Mouse (Mus musculus) ovary, postnatal 14 days (tissue): ENCODE data around the gene Fam118b.

ENCODE experiments used
- DNase-seq: peaks from one replicate; pipeline ENCODE4 v3.0.0; 2022; ENCODE audit warnings: low spot score

Fam118b gene

DNA sequence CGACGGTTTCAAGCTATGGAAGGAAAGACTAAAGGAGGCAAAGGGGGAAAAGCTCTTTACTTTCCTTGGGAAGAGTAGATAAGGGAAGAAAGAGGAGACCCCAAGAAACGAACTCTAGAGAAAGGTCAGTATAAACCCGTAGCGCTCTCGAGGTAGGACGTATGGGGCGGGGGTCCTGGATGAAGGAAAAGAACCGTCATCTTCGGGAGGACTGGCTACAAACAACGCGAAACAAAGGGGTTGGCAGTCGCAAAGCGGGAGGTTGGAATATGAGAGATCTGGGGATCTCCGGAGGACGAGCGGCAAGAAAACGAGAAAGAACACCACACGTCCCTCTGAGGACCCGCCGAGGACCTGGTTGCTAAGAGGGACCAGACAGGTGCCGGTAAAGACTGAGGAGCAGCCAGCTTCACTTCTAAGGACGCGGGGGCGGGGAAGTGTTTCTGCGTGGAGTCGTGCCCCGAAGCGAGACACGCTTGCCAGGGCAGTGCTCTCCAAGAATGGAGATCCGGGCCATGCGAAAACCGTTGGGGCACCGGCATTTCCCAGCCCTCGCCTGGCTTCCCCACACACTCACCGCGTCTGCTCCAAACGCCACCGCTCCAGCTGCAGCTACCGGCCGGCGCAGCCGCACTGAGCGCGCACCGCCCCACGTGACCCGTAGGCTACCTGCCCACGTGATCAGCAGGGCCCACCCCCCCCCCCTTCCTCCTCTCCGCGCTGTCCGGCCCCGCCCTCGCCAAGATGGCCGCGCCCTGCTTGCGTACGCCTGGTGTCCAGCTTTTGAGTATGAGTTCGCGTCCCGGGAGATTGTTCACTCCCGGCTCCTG, at the start of gene Fam118b, which contains the start of gene Rpusd4:
Fam118b (minus strand) TSS at position 660 of the 830 bp plus-strand sequence.
Rpusd4 (plus strand) TSS at position 720 of the 830 bp plus-strand sequence.
- DNase-seq: peak; percentile 87

DNA sequence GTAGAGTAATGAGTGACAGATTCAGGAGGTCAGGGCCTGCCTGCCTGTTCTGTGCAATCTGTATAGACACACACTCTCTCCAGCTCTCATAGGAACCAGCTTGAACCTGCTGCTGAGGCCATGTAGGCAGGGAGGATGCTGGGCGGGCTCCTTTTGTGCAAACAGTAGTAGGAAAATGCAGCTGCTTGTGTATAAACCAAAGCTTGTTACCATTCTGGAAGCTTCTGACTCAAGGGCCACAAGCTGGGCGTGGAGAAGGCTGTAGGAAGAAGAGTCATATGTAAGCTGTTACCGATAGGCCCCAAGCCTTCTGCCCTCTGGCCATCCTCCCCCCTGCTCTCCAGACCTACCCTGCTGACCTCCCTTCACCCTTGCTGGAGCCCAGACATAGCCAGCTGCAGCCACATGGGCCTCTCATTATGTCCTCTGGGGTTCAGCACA, 49.2 kb upstream of the Fam118b start:
- DNase-seq: no peak

DNA sequence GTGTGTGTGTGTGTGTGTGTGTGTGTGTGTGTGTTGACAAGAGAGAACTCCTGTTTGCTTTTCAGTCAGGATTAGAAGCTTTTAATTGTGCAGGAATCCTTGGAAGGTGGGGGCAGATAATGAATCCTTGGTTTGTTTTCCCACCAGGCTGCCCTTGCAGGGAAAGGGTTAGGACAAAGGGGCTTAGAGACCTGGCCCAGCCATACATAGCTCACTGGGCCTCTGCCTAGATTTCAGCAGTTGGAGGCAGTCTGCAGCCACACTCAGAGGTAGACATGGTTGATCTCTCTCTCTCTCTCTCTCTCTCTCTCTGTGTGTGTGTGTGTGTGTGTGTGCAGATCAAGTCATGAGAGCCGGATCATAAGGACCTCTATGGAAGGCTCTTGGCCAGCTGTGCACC, 46.6 kb upstream of the Fam118b start:
- DNase-seq: no peak

DNA sequence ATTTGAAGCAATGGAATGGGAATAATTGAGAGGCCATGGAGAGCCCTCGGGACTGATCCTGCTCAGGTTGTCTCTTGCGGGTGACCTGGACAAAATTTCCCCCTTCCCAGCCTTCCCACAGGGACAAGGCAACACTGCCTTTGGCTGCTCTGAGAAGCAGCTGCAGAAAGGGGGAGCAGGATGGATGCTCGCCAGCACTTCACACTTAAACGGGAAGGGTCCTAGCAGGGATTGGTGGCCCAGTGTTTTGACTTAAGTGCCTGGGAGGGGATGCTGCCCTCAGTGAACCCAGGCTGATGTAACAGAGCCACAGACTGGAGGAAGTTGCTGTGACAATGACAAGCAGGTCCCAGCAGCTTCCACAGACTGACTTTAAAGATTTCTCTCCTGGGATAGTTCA, 46.0 kb upstream of the Fam118b start:
- DNase-seq: no peak

DNA sequence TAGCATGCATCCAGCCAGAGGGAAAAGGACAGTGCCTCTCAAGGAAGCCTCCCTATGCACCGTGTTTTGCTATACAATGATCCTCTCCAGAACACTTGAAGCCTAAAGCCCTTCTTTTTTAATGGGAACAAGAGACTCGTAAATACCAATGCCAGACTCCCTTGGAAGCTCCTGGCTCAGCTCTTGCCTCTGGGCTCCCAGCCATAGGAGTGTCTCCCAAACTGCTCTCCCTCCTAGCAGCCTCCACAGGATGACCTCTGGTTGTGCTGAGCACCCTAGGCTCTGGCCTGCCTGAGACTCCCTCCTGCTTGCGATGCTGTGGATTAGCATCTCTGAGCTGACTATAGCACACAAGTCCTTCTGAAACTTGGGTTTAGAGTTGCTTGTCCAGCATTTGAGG, 44.9 kb upstream of the Fam118b start:
- peak; percentile 61 for DNase-seq

DNA sequence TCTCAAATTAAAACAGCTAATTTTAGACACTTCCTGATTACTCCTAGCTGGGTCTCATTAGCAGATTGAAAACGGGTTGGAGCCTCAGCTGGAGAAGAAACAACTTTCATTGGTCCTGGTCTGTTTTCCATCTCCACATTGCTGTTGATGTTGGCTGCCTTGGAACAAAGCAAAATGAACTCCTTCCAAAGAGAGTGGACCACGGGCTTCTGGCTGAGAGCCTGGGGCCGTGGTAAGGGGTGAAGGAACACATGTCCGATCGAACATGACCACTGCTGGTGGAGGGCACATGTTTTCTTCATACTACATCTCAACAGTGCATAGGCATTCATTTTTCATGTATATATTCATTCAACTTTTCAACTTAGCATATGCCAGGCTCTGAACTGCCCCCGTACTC, 42.8 kb upstream of the Fam118b start:
- no peak for DNase-seq

DNA sequence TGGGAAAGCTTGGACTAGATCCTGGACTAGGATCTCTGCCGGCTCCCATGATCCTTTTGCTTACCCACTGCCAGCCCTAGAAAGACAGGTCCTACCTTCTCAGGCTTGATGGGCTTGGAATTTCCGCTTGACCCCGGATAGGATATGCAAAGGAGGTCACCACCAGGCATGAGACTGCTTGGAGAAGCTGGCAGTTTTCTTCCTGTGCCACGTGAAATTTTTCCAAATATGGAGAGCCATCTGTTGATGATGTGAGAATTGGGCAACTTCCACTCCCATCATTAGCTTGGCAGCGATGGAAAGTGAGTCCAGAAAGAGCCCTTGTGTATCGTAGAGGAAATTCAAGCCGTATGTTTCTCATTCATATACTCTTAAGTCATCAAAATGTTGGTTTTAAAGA, 39.9 kb upstream of the Fam118b start:
- DNase-seq: no peak

DNA sequence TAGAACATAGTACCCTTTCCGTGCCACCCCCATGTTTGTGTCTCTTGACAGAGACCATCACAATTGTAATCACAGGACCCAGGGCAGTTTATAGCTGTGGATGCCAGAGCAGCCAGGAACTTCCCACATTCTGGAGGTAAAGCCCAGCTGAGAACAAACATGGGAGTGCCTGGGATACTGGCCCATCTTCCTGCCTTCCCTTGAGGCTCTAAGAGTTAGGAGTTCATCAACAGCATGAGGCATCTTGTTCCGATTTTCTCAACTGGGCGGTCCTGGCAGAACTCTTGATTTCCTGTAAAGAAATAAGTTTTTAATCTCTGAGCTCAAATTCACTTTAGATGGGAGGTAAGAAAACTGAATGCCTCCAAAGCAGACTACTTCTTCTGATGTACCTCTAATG, 34.6 kb upstream of the Fam118b start:
- no peak for DNase-seq

DNA sequence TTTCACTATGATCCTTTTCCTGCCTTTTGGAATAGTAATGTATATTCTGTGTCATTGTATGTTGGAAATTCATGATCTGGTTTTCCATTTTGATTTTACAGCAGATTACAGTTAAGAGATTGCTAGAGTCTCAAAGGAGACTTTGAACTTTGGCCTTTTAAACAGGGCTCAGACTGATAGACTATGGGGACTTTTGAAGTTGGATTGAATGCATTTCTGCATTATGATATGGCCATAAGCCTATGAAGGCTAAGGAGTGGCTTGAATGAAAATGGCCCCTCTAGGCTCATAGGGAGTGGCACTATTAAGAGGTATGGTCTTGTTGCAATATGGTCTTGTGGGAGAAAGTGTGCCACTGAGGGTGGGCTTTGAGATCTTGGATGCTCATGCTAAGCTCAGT, 30.2 kb upstream of the Fam118b start:
- no peak for DNase-seq

DNA sequence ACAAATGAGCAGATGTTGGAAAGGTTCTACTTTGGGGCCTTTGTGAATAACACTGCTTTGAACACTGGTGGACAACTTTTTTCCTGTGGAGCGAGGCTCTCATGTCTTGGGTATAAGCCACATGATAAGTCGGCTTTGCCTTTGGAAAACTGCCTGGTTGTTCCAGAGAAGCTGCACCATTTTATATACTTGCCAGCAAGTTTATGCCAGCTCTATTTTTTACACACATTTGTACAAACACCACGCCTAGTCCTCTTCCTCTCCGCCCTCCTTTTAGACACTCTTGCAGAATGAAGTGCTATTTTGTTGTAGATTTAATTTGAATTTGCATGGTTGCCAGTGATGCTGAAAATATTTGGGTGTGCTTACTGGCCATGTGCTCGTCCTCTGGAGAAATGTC, 25.9 kb upstream of the Fam118b start:
- DNase-seq: no peak

DNA sequence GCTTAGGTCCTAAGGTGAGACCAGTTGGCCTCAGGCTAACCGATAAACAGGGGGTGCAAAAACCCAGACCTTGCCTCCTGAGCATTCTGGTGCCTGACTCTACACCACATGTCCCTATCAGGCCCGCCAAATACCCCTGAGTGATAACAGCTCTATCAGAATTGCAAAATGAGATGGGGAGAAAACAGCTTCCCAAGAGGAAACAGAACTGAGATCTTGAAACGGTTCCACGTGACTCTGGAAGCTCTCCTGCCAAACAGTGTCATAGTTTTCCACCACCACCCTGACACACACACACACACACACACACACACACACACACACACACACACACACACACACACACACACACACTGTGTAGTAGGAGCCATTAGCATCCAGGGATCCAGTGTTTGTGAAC, 23.3 kb upstream of the Fam118b start:
- no peak for DNase-seq

DNA sequence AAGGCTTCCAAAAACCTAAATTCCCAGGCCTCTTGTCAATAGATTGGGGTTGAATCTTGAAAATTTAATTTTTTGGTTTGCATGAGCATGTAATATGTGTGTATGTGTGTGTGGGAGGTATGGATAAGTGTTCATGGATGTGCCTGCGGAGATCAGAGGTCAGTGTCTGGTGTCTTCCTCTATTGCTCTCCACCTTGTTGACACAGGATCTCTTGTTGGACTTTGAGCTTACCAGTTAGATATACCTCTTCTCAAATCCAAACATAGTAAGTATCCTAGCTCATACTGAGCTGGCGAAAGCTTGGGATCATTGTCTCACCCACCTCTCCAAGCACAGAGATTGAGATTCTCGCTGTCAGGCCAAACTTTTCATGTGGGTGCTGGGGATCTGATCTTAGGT, 22.8 kb upstream of the Fam118b start:
- no peak for DNase-seq

DNA sequence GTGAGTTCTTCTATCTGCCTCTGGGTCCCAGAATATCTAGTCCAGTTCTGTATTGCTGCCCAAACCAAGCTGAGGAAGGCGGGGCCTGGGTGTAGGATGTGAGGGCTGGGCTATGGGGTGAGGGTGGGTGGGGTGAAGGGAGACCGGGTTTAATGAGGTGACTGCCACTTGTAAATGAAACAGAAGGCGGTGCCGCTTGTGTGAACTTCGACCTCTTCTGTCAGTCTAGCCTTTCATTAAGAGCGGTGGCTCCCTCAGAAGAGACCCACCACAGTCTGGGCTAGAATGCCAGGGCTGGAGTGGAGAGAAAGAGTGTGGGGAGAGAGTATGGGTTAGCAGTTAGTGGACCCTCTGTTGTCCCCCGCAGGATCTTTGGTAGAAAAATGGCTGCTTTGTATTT, 22.4 kb upstream of the Fam118b start:
- DNase-seq: no peak

DNA sequence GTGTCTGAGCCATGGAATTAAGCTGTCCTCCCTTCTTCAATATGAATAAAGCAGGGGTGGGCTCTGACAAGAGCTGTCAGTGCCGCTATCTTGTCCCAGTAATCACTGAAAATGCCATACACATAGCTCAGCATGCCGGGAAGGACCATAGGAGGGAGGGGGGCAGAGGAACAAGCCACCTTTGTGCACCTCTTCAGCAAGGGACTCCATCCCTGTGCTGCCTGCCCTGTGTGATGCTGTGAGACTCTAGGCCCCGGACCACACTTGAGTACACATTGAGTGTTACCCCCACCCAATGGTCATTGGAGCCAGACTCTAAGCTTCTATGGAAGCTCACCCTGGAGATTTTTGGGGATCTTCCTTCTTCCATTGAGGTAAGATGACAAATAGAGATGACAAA, 18.7 kb upstream of the Fam118b start:
- DNase-seq: no peak

DNA sequence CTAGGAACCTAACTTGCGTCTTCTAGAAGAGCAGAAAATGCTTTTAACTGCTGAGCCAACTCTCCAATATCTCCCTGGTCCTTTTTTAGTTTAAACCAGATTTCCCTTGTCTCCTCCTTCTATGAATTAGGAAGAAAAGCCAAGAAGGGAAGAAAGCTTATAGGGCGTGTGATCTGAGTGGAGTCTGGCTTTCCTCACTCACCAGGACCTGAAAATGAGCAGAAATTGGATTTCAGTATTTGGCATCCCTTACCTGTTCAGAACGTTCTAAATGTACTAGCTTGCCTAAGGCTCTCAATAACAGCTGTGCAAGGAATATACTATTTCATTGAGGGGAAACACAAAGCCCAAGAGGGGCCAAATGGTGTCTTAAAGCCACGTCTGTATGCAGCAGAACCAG, 16.7 kb upstream of the Fam118b start:
- DNase-seq: no peak

DNA sequence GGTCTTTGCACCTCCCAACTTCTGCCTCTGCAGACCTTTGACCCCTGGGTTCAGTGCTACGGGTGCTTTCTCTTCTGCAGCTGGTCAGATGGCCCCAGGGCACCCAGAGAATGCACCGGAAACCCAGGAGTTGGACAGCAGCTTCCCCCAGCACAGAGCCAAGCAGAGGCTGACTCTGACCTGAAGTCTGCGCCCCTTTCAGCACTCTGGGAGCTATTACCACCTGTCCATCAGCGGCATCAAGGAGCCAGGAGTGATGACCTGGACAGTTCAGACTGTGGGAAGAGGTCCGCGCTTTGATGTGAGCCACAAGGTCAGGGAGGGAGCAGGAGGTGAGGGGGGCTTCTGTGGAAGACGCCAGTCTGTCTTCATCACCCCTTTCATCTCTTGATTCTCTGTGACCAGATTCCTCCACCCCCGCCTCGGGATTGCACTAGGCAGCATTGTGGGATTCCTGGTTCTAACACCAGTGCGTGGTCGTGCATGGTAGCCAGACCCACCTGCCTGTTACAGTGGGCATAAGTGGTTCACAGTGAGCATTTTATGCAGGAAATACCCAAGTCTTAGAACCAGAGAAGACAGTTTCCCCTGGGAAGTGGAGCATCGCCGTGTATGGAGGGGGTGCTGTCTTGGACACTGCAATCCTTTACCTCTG, 15.9 kb upstream of the Fam118b start:
- DNase-seq: no peak

DNA sequence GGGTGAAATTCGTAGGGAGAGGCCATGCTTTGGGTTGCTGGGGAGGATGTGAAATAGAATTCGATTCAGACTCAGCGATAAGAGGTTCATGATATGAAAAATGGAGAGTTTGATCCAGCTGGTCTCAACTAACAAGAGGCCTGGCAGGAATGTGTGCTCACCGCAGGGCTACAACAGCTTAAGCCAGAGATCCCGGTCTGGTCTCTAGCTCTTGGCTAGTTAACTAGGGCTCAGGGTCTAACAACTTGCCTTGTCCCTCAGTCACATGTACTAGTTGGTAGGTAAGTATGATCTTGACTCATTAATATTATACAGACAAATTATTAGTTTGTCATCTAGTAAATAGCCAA, 15.2 kb upstream of the Fam118b start:
- no peak for DNase-seq

DNA sequence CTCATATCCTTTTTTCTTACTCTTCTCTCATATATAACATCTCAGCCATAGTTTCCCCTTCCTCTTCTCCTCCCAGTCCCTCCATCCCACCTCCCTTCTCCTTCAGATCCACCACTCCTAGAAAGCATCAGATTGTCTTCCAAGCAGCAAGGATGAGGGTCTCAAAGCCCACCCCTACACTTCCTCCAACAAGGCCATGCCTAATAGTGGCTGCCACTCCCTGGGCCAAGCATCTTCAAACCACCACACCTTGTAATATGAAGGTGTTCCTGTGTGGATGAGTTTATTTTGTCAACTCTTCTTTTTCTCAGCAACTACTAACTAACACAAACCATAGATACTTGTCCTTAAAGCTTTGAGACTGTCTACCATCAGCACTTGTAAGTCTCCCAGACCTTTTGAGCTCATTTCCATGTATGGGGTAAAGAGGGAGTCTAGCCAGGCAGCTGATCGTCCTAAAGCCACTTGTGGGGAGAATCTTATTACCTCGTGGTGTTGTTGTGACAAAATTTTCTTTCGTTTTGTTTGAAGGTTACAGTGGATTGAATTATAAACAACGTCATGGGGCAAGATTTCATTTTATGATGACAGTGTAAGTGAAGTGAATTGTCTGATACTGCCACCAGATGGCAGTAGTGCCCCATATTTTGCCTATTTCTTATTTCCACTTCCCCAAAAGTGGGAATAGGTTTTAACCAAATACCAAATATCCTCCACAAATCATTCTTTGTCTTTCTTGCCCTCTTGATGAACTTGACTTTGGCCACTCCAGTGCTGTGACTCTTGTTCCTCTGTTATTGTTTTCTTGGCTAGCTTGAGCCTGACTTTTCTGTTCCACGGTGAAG, 14.6 kb upstream of the Fam118b start:
- DNase-seq: peak; percentile 62

DNA sequence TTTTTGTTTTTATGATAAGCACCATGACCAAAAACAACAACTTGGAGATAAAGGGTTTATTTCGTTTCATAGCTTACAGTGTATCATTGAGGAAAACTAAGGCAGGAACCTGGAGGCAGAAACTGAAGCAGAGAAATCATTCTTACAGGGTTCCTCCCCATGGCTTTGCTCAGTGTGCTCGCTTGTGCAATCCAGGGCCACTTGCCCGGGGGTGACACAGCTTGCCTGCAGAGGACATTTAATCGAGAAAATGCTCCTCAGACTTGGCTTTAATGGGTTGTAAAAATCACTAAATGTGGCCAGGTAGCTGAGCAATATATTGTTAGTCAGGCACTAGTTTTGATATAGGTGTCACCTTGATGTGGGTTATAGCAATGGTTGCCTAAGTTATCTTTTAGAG, 10.8 kb upstream of the Fam118b start:
- no peak for DNase-seq

DNA sequence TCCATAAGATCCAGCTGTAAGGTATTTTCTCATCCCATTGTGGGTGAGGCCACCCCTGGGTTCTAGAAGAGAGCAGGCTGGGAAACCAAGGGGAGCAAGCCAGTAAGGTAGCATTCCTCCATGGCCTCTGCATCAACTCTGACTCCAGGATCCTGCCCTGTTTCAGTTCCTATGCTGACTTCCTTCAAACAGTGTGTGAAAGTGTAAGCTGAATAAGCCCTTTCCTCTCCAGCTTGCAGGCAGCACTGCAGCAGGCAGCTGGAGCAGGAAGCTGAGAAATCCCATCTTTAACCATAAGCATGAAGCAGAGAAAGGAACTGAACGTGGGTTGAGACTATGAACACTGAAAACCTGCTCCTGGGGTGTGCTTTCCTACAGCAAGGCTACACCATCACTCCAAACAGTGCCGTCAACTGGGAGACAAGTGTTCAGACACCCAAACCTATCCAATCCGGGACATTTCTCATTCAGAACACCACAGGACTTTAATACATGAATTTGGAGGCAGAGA, 10.3 kb upstream of the Fam118b start:
- DNase-seq: no peak

DNA sequence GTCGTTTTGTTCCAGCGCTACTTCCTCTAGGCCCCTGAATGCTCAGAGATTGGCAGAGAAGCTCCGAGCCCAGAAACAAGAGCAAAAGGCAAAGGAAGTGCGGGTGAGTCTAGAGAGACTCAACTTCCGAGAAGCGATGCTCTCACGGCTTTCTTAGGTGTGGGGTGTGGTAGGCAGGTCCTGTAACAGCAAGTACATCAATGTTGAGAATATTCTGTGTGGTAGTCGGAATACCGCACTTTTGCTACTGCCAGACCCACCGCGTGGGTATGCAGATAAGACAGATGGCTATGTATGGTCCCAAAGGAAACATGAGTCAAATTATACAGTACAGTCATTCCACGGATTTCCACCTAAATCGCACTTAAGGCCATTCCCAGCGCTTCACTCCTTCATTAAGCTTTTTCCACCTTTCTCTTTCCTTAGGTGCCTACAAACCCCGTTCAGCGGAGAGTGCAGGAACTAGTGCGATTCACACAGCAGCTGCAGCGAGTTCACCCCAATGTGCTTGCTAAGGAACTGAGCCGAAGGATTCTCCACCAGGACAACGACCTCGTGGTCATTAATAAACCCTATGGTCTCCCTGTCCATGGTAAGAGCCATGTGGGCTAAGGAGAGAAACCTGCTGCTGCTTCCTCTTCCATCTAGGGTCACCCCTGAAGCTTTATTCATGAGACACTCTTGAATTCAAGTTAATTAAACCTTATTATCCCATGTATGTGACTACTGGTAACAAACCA, 541 bp upstream of the Fam118b start:
- DNase-seq: no peak

DNA sequence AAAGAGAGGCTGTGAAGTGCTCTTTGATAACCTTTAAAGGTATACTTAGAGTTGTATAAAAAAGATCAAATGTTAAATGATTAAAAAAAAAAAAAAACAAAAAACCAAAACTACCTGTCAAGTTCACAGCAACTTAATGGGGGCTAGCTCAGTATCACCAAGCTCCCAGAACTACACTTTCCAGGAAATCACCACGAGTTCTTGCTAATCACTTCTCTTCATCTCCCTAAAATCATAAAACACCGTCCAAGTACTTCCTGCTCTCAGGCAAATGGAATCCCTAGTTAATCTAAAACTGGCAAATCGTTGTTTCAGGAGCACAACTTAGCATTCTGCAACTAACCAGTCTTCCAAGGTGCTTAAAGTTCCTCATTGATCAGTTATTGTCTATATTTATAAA, 3.1 kb downstream of the Fam118b start:
- DNase-seq: no peak
